Mouse (Mus musculus) embryo, embryonic 10.5 days (tissue): ENCODE measurements around the gene Tbxas1.
A peak's percentile ranks its signal among the peaks of the same experiment; 100 is the strongest.

Experiments used
- DNase-seq: peaks from one replicate; pipeline ENCODE4 v3.0.0-alpha.2; 2015; ENCODE audit warnings: low spot score

Tbxas1 gene

DNA sequence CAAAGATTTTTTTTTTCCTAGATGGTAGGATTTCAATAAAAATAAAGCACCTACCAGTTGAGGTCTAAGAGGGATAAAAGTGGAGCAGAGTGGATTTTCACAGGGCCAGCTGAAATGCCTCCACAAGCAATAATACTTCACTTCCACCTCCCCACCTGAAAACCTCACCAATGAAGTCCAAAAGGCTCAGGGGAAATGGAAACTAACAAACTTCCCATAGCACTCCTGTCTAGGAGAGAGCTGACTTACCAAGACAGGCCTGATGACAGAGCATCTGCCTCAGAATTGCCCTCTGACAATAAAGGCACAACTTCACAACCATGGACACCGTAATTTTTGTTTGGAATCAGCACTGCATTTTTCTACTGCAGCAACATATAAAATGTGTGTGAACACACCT lies 15.4 kb upstream of the Tbxas1 start:
- no peak for DNase-seq

- no peak for DNase-seq
Observed at GRCm38 (mm10) chr6:38860301-38860700, 14.9 kb upstream of the Tbxas1 start.

GRCm38 (mm10) chr6:38863595-38863994 lies 11.6 kb upstream of the Tbxas1 start:
- peak; percentile 47 for DNase-seq

DNA sequence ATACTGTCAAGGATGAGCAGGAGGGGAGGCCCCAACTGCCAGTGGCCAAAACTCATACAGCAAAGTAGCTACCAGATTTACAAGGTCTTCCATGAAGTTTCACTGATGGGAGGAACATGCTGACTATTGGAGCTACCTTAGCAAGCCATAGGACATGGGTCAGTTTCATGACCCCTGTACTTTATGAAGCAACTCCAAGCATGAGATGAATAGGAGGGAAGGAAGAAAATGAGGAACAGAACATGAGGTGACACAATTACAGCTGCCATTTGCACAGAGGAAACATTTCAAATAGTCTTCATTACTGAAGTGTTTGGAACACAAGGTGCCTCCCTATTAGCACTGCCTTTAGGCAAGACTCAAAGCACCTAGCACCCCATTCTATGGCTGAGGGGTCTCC lies 9.4 kb upstream of the Tbxas1 start:
- DNase-seq = no peak

DNA sequence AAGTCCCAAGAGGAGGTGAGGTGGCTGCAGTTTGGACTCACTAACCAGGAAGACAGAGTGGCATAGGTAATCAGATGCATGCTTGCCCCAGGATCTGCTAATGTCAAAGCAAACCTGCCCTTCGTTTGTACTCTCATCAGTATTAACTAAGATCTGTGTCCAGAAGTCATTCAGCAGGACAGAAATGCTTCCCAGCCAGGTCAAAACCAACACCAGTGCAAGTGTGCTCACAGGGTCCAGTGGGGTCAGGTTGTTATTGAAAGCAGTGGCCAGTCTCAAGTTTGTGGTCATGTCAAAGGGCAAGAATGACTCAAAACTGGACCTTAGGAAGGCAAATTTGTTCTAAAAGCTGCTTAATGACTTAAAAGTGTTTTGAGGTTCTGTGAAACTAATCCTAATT lies 8.8 kb upstream of the Tbxas1 start:
- DNase-seq = no peak

DNA sequence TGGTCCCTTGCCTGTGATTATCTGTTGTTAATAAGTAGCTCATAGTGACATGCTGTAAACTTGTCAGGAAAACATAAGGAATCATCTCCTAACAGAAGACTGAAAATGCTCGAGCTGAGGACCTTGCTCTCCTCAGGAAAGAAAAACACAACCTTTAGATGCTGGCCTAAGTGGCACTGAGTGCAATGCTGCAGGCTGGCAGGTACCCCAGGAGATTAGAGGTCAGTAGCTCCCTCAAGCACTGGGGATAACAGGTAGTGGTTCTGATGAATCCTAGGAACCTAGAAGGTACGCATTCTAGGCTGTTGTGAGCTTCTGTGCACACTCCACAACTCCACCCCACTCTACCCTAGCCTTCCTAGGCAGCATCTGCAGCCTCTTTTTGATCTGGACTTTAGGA lies 8.4 kb upstream of the Tbxas1 start:
- DNase-seq = no peak

DNA sequence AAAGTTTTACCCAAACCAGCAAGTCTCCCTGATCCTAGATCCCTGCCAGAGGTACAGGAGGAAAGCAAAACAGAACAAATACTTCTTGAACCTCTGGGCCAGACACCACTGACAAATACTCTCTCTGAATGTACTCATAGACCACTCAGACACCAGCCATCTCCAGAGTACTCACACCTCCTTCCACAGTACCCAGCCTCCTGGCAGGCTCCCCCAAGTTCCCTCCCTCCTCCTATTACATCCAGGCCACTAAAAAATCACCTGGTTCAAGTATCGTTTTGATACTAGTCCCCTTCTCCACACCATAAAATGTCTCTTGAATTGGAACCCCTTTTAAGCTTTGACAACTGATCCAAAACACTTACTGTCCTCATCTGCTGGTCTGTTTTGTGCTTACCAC lies 7.9 kb upstream of the Tbxas1 start:
- DNase-seq = no peak

DNA sequence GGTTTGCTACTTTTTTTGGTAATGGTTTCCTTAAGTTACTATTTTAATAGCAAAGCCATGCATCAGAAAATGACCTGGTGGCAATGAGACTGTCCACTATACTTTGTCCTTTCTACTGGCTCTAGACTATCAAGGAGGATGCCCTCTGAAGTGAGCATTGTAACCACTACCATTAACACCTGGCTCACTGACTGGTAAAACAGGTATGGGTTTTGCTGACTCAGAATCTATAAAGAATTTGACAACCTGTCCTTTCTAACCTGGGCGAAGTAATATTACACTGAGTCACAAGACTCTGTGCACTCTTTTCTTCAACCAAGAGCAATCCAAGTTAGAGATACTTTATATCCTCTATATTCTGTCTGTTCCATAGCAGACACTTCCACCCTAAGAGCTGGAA lies 6.2 kb upstream of the Tbxas1 start:
- no peak for DNase-seq

- peak; percentile 54 for DNase-seq
Observed at GRCm38 (mm10) chr6:38870070-38870469, 5.1 kb upstream of the Tbxas1 start.

GRCm38 (mm10) chr6:38871051-38871450 lies 4.2 kb upstream of the Tbxas1 start:
- DNase-seq = peak; percentile 80

DNA sequence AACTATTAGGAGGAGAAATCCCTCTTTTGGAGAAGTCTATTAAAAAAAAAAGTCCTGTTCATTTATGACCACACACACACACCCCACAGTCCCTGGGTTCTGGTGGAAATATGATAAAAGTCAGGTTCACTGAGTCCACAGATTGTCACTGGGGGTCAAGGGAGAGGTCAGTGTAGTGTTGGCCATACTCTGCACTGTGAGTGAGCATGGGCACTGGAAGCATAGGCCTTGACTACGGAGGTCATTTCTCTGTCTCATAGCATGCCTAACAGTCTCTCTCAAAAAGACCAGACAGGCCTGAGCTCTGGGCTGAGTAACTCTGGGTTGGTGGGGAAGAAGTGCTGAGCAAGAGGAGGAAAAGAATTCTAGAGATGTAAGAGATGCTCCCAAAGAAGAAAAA lies 1.9 kb upstream of the Tbxas1 start:
- DNase-seq = no peak

DNA sequence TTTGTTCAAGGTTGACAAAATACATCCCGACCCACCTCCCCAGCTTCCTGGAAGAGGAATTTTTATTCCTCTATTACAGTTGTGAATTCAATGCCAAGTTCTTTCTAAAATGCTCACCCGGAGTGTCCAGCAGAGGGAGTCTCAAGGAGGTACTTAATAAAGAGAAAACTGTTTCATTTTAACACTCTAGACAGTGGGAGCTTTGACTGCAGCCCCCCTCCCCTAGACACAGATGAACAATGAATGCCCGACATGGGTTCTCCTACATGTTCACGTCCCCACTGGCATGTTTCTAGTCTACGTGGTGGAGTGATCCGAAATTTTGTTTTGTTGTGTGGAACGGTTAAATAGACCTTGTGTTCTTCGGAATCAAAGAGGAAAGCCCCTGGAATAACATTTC lies 1.2 kb upstream of the Tbxas1 start:
- DNase-seq = peak; percentile 88

GRCm38 (mm10) chr6:38874565-38875257 lies 493 bp upstream of the Tbxas1 start:
- peak; percentile 64 for DNase-seq

DNA sequence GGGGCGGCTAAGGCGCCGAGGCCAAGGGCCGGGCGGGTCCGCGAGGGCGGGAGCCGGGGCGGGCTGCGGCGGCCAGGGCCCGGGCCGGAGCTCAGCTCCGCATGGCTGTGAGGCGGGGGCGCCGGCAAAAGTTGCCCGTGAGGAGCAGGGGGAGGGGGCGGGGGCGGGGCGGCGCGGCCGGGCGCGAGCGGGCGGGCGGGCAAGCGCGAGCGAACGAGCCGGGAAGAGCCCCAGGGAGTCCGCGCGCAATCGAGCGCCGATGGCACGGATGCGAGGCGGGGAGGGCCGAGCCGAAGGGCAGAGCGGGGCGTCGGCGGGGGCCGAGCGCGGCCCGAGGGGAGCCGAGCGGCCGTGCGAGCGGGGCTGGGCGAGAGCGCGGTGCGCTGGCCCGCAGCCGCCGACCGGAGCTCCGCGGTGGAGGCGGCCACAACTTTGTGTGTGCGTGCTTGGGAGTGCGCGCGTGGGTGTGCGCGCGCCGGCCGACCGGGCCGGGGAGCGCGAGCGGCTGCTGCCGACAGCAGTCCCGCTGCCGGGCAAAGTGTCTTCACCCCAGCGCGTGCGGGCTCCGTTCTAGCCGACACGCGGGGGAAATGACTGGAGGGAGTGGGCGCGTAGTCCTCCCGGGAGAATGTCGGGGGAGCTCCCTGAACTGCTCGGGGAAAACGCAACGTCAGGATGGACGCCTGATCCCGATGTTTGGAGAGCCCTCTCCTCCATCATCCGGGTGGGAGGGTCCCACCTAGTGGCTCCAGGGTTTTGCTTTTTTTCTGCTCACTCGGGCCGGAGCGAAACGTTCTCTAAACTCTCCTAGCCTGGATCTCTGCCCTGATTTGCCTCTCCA lies 1.1 kb downstream of the Tbxas1 start, which contains the start of gene Hipk2:
Gene Hipk2, minus strand, starts transcription at position 95 of the 841 bp plus-strand sequence.
- DNase-seq = peak; percentile 92

DNA sequence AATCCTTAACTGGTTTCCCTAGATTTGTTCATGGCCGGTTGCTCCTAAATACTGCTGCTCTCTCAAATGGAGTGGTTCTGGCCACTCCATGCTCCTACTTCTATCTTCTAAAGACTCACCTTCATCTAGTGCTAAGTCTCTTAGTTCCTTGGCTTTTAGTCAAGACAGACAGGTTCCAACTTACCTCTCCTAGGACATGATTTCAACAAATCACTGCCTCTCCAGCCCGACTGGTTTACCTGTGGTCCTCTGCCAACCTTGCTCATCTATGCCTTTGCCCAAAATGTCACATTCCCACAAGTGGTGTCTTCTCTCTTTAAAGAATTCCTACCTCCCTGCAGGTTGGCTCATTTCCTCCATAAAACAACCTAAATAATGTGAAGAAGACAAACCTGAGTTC lies 2.5 kb downstream of the Tbxas1 start:
- no peak for DNase-seq

GRCm38 (mm10) chr6:38881468-38881867 lies 6.3 kb downstream of the Tbxas1 start:
- no peak for DNase-seq

DNA sequence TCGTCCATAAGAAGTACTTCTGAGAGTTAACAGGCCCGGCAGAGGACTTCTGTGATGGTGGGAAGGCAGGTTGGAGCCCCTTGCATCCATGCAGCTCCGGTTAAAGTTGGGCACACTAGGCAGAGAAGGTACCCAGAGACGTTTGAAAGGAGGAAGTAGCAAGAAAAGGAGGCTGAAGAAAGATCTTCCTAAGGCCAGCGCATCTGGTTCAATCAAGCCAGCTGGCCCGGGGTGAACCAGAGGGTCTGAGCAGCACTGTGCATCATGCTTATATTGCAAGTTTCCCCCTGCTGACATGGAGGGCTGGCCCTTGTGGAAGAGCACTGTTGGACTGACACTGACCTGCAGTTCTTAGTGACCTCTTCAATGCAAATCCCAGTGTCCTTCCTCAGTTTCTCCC lies 6.8 kb downstream of the Tbxas1 start:
- DNase-seq = no peak

- DNase-seq = no peak
Observed at GRCm38 (mm10) chr6:38882728-38883171, 7.5 kb downstream of the Tbxas1 start.

GRCm38 (mm10) chr6:38884482-38884881 lies 9.3 kb downstream of the Tbxas1 start:
- DNase-seq = no peak

GRCm38 (mm10) chr6:38885132-38885531 lies 9.9 kb downstream of the Tbxas1 start:
- DNase-seq = no peak

GRCm38 (mm10) chr6:38887436-38887835 lies 12.2 kb downstream of the Tbxas1 start:
- no peak for DNase-seq

DNA sequence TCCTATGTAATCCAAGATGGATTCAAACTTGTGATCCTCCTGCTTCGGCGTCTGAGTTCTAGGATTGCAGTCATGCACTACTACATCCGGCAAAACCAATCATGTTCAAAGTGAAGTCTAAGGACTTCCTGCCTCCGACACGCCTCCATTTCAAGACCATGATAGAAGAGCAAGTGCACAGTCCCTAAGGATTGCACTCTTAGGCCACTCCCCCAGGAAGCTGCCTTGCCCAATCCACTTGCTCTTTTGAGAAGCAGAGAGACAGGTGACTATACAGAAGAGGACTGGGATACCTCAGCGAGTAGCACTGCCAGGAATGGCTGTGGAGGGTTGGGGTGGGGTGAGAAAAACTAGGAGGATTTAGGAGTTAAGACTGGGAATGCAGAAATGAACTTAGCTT lies 14.0 kb downstream of the Tbxas1 start:
- no peak for DNase-seq

DNA sequence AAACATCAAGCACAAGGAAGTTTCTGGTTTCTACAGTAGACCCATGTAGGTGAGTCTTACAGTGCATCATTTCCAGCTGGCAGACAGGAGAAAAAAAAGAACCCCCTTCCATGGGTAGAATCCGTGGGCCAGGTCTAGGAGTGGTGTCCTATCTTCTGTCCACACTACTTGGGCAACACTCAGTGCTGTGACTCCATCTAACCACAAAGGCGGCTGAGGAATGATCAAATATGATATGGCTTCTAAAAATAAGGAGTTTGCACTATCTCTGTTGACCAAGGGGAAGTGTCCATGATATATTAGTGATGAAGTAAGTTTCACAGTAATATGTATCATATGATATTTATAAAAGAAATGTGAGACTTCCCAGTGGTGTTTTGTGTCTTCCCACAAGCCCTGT lies 16.8 kb downstream of the Tbxas1 start:
- DNase-seq = no peak
